Mouse (Mus musculus): ENCODE measurements around the gene Mybbp1a. TPM values are rescaled to one million over a fixed set of nuclear protein-coding genes. Genes with fewer than 3 reads are reported as not detected.

Gene Mybbp1a
- total and polyA plus RNA-seq, 3 experiments: 174 to 816 (median 245) TPM

GRCm38 (mm10) chr11:72475408-72475807 is 34.3 kb downstream of the Mybbp1a start:
- H3K36me3 ChIP-seq (replicated peaks in 1 of 2; ENCODE audit: control insufficient read depth in 1 of 2, insufficient read depth in 1 of 2, low read length in 1 of 2): no peaks in the 10 kb centered on the region
- H3K27me3 ChIP-seq (replicated peaks): peaks cover 6% of the 10 kb centered on the region
- H3K79me2 ChIP-seq (replicated peaks; ENCODE audit: control insufficient read depth, extremely low read depth, insufficient read depth, poor library complexity, severe bottlenecking): no peaks in the 10 kb centered on the region
- TF ChIP-seq CHD2 (IDR thresholded peaks at IDR 0.05; ENCODE audit: low read length) (no peak), TCF12 (IDR thresholded peaks at IDR 0.05; ENCODE audit: low read depth, low read length) (no peak), USF1 (IDR thresholded peaks at IDR 0.05; ENCODE audit: low read depth, low read length) (no peak), SMC3 (IDR thresholded peaks at IDR 0.05; ENCODE audit: low read depth, low read length) (no peak), USF2 (conservative IDR thresholded peaks at IDR 0.05; ENCODE audit: low read depth, low read length) (no peak), RAD21 (IDR thresholded peaks at IDR 0.05; ENCODE audit: low read depth, low read length) (no peak), NRF1 (IDR thresholded peaks at IDR 0.05; ENCODE audit: low read depth, low read length) (no peak), PAX5 (IDR thresholded peaks at IDR 0.05; ENCODE audit: low read length) (no peak), ZNF384 (IDR thresholded peaks at IDR 0.05; ENCODE audit: low read depth, low read length) (no peak), CTCF (conservative IDR thresholded peaks at IDR 0.05 in 1 of 2, IDR thresholded peaks at IDR 0.05 in 1 of 2; ENCODE audit: low read depth in 2 of 2, low read length in 2 of 2) (no peak), GABPA (IDR thresholded peaks at IDR 0.05; ENCODE audit: insufficient replicate concordance, low read depth, low read length) (no peak)
- H3K4me1 ChIP-seq (ENCODE audit: control insufficient read depth in 1 of 2, insufficient read depth in 2 of 2): peaks cover 1 to 6% of the 10 kb centered on the region in 2 experiments; a peak in 3 of 4 replicates
- in situ Hi-C loops (cut with MboI; ENCODE audit: low pct_ligation_motif_present, low pct_unique_long_range_greater_than_20kb, low sequenced_read_pairs): no loop called here
- dilution Hi-C loops (cut with MboI; ENCODE audit: extremely low pct_ligation_motif_present, extremely low pct_unique_long_range_greater_than_20kb, low sequenced_read_pairs): no loop called here
- H3K27ac ChIP-seq (ENCODE audit: insufficient read depth, low read depth): no peak overlapping the region
- DNase-seq (ENCODE audit: extremely low read depth): no peak
- no peaks in the 10 kb centered on the region for H3K9me3 ChIP-seq (replicated peaks; ENCODE audit: low read length)
- no peak overlapping the region for H3K4me2 ChIP-seq (ENCODE audit: insufficient read depth, low read depth, poor library complexity, severe bottlenecking)
- no peak overlapping the region for H3K4me3 ChIP-seq (replicated peaks in 1 of 3; ENCODE audit: low read depth in 2 of 3, low read length in 2 of 3, poor library complexity in 1 of 3)
- no peak overlapping the region for H3K9ac ChIP-seq (ENCODE audit: insufficient read depth, low read depth)

DNA sequence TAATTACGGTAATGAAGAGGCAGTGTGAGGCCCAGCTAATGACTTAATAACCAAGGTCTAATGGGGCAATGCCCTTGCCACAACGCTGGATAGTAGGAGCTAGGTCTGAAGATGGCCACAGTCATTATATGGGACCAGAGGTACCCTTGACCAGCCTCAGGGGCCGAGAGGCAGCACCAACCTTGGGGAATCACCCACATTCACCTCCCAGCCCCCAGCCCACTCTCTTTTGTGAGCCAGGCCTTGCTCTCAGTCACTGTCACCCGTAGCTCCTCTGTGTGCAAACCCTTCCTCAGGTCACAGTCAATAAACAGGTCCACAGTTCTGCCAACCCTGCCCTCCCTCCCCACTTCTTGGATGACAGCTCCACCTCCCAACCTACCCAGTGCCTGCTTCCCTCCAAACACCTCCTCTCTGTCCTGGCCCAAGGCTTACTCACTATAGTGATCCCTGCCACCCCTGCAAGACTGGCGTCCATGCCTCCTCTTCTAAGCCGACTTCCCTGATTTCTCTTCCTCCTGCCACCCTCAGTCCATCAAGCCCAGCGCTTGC is 35.0 kb downstream of the Mybbp1a start:
- no peak for DNase-seq (ENCODE audit: extremely low read depth)
- Histone ChIP-seq H3K27me3 (replicated peaks) (peaks cover 6% of the 10 kb centered on the region), H3K4me3 (replicated peaks in 1 of 3; ENCODE audit: low read depth in 2 of 3, low read length in 2 of 3, poor library complexity in 1 of 3) (no peak overlapping the region), H3K4me2 (ENCODE audit: insufficient read depth, low read depth, poor library complexity, severe bottlenecking) (no peak overlapping the region), H3K36me3 (replicated peaks in 1 of 2; ENCODE audit: control insufficient read depth in 1 of 2, insufficient read depth in 1 of 2, low read length in 1 of 2) (no peaks in the 10 kb centered on the region), H3K9me3 (replicated peaks; ENCODE audit: low read length) (no peaks in the 10 kb centered on the region), H3K27ac (ENCODE audit: insufficient read depth, low read depth) (no peak overlapping the region), H3K79me2 (replicated peaks; ENCODE audit: control insufficient read depth, extremely low read depth, insufficient read depth, poor library complexity, severe bottlenecking) (no peaks in the 10 kb centered on the region), H3K9ac (ENCODE audit: insufficient read depth, low read depth) (no peak overlapping the region), H3K4me1 (ENCODE audit: control insufficient read depth in 1 of 2, insufficient read depth in 2 of 2) (peaks cover 0 to 3% of the 10 kb centered on the region in 2 experiments; a peak in 1 of 4 replicates)
- dilution Hi-C loops (cut with MboI; ENCODE audit: extremely low pct_ligation_motif_present, extremely low pct_unique_long_range_greater_than_20kb, low sequenced_read_pairs): no loop called here
- TF ChIP-seq IRF4 (IDR thresholded peaks at IDR 0.05; ENCODE audit: low read depth, low read length) (no peak), CHD1 (IDR thresholded peaks at IDR 0.05; ENCODE audit: low read depth, low read length) (no peak), EP300 (IDR thresholded peaks at IDR 0.05; ENCODE audit: low read length) (no peak), MYC (IDR thresholded peaks at IDR 0.05; ENCODE audit: low read depth, low read length) (no peak), E2F4 (IDR thresholded peaks at IDR 0.05; ENCODE audit: insufficient replicate concordance, low read depth, low read length) (no peak), MAZ (IDR thresholded peaks at IDR 0.05; ENCODE audit: low read depth, low read length) (no peak), SIN3A (IDR thresholded peaks at IDR 0.05; ENCODE audit: low read length) (no peak), ZKSCAN1 (IDR thresholded peaks at IDR 0.05; ENCODE audit: borderline replicate concordance, low read depth, low read length) (no peak), ZC3H11A (IDR thresholded peaks at IDR 0.05; ENCODE audit: low read depth, low read length) (no peak)
- in situ Hi-C loops (cut with MboI; ENCODE audit: low pct_ligation_motif_present, low pct_unique_long_range_greater_than_20kb, low sequenced_read_pairs): no loop called here

Measured in CH12.LX (cell line).